Mouse (Mus musculus) liver, embryonic 14.5 days (tissue): ENCODE measurements around the gene Sall1. TPM values are rescaled to one million over a fixed set of nuclear protein-coding genes. Genes with fewer than 3 reads are reported as not detected.

Source experiments
- ATAC-seq: fragments of 200-750 bp; cut with Nextera tagmentation; 2 replicates; pipeline ENCODE4 v1.8.0; 2017; ENCODE audit warnings: moderate number of reproducible peaks, mild to moderate bottlenecking, moderate library complexity; ENCODE audit not compliant: insufficient read depth
- DNase-seq, 3 experiments: peaks; one replicate each; pipeline ENCODE4 v3.0.0-alpha.2; 2012 to 2013; ENCODE audit warnings: low read depth in 3 of 3, low spot score in 3 of 3
- H3K27ac ChIP-seq: fragments of 300-500 bp; sonication (generic); 2 replicates; pipeline ENCODE4 v1.5.1; 2014; ENCODE audit warnings: moderate library complexity, mild to moderate bottlenecking, control low read depth, inconsistent platforms
- H3K27me3 ChIP-seq: fragments of 300-500 bp; sonication (generic); 2 replicates; pipeline ENCODE4 v1.6.1; 2014; ENCODE audit warnings: mild to moderate bottlenecking, low read length, moderate library complexity; ENCODE audit not compliant: control insufficient read depth, insufficient read depth
- H3K36me3 ChIP-seq: fragments of 300-500 bp; sonication (generic); replicated peaks from 2 replicates; pipeline ENCODE4 v1.6.1; 2014; ENCODE audit warnings: low read depth; ENCODE audit not compliant: control insufficient read depth, insufficient read depth
- H3K4me1 ChIP-seq, 2 experiments: fragments of 200-500 bp in 1 of 2; fragments of 300-500 bp in 1 of 2; sonication (generic) in 1 of 2; replicated peaks; 2 replicates each; pipeline ENCODE4 v1.6.1; 2012 to 2014; ENCODE audit warnings: antibody characterized with exemption in 1 of 2, inconsistent platforms in 1 of 2, low read length in 1 of 2; ENCODE audit not compliant: control insufficient read depth in 2 of 2, insufficient read depth in 2 of 2
- H3K4me2 ChIP-seq: fragments of 300-500 bp; sonication (generic); 2 replicates; pipeline ENCODE4 v1.6.1; 2014; ENCODE audit warnings: low read depth, mild to moderate bottlenecking, control low read depth, moderate library complexity
- H3K4me3 ChIP-seq, 2 experiments: fragments of 200-500 bp in 1 of 2; fragments of 300-500 bp in 1 of 2; sonication (generic) in 1 of 2; 2 replicates each; pipeline ENCODE4 v1.5.1; 2012 to 2014; ENCODE audit warnings: low read depth in 2 of 2, low read length in 2 of 2, mild to moderate bottlenecking in 2 of 2, control low read depth in 1 of 2, inconsistent platforms in 1 of 2, moderate library complexity in 1 of 2; ENCODE audit not compliant: insufficient read depth in 1 of 2
- H3K9ac ChIP-seq: fragments of 300-500 bp; sonication (generic); replicated peaks from 2 replicates; pipeline ENCODE4 v1.6.1; 2014; ENCODE audit warnings: mild to moderate bottlenecking, control low read depth, moderate library complexity
- H3K9me3 ChIP-seq: fragments of 300-500 bp; sonication (generic); 2 replicates; pipeline ENCODE4 v1.6.1; 2016; ENCODE audit warnings: low read length, mixed read lengths; ENCODE audit not compliant: control insufficient read depth
- CTCF ChIP-seq: IDR thresholded peaks from 2 replicates; pipeline ENCODE4 v1.5.1; 2016; ENCODE audit warnings: antibody characterized with exemption, low read depth, control low read depth
- EP300 ChIP-seq: IDR thresholded peaks from 2 replicates; pipeline ENCODE4 v1.6.1; 2016; ENCODE audit warnings: antibody characterized with exemption, low read depth
- WGBS: fragments of 180-500 bp; shearing (Covaris S2); extraction: QIAGEN DNeasy Blood & Tissue Kit; methylation state at CpG from one replicate; pipeline ENCODE4 v1.1.7; 2014; ENCODE audit not compliant: insufficient replicate concordance; 5-methylcytosine and 5-hydroxymethylcytosine counted together
- microRNA-seq: library from miRNA; unstranded; fragments of <30 nt; microRNA quantifications from one replicate; pipeline ENCODE4, GENCODE M21; 2016
- polyA plus RNA-seq, 2 experiments: library from polyadenylated mRNA; depleted of rRNA in 1 of 2; stranded (reverse) in 1 of 2; unstranded in 1 of 2; fragments of >200 nt; fragmentation: Nextera tagmentation in 1 of 2; extraction: Ambion mirVana in 1 of 2; gene quantifications; 2 replicates each; pipeline versions ENCODE4 v1.2.1 to v1.2.3; 2012 to 2014

Gene Sall1
- polyA plus RNA-seq, 2 experiments, result 1.1 to 1.6 TPM

DNA sequence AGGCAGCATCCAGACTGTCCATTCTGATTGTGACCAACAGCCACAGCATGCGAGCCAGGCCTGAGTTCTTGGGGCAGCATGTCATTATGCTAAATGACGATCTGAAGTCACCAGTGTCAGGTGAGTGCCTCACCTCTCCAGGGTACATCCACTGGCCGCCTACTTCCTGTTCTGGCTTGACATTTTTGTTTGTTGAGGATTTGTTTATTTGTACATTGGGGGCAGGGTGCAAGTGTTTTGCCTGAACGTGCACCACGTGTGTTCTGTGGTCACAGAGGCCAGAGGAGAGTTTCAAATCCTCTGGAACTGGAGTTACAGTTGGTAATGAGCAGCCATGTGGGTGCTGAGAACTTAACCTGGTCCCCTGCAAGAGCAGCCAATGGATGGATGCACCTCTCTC lies 60.5 kb downstream of the Sall1 start:
- WGBS, result 32% methylated on average over 5 of the region's 5 CpGs

More for the DNA sequence above, 60.5 kb downstream of the Sall1 start:
- no peak for TF ChIP-seq EP300
- no peak for TF ChIP-seq CTCF
- Histone ChIP-seq H3K4me2 (no peak overlapping the region), H3K36me3 (no peaks in the 10 kb centered on the region), H3K9ac (no peak overlapping the region), H3K27ac (no peak overlapping the region), H3K4me3 (no peak overlapping the region), H3K9me3 (no peaks in the 10 kb centered on the region), H3K4me1 (no peaks in the 10 kb centered on the region), H3K27me3 (no peaks in the 10 kb centered on the region)
- DNase-seq (no peak), ATAC-seq (no peak)

Small RNA genes lying within 50 kb of the gene (microRNA-seq; reads per million reads assigned to microRNA genes)
- gene Mir8110, result not detected
